Mouse (Mus musculus): Measurements from ENCODE around the gene Gm8439. TPM values are rescaled to one million over a fixed set of nuclear protein-coding genes. Genes with fewer than 3 reads are reported as not detected.
"Not testable (repeated sequence)": the region's sequence is repeated elsewhere in the genome, so short reads cannot be mapped to it uniquely, and the experiment has no call there.

Gm8439 gene
- polyA plus RNA-seq, 1 experiment: not detected

- H3K4me1 ChIP-seq (ENCODE audit: control insufficient read depth, insufficient read depth, insufficient read length, low read length): no peaks in the 10 kb centered on the region
- H3K4me3 ChIP-seq (ENCODE audit: insufficient read depth, low read depth, low read length): no peak overlapping the region
- no peak overlapping the region for H3K27ac ChIP-seq (replicated peaks; ENCODE audit: low read depth, low read length)
Measured at GRCm38 (mm10) chr4:120590973-120591372, 2.4 kb downstream of the Gm8439 start.

GRCm38 (mm10) chr4:120596210-120596609 is 7.7 kb downstream of the Gm8439 start:
- not testable (repeated sequence) for H3K4me1 ChIP-seq (ENCODE audit: control insufficient read depth, insufficient read depth, insufficient read length, low read length); H3K4me3 ChIP-seq (ENCODE audit: insufficient read depth, low read depth, low read length); H3K27ac ChIP-seq (replicated peaks; ENCODE audit: low read depth, low read length)

GRCm38 (mm10) chr4:120598922-120599321 is 10.4 kb downstream of the Gm8439 start:
- Histone ChIP-seq H3K27ac (replicated peaks; ENCODE audit: low read depth, low read length) (no peak overlapping the region), H3K4me1 (ENCODE audit: control insufficient read depth, insufficient read depth, insufficient read length, low read length) (no peaks in the 10 kb centered on the region), H3K4me3 (ENCODE audit: insufficient read depth, low read depth, low read length) (no peak overlapping the region)

GRCm38 (mm10) chr4:120601774-120602173 is 13.2 kb downstream of the Gm8439 start:
- H3K27ac ChIP-seq (replicated peaks; ENCODE audit: low read depth, low read length): no peak overlapping the region
- H3K4me1 ChIP-seq (ENCODE audit: control insufficient read depth, insufficient read depth, insufficient read length, low read length): no peaks in the 10 kb centered on the region
- H3K4me3 ChIP-seq (ENCODE audit: insufficient read depth, low read depth, low read length): no peak overlapping the region

- Histone ChIP-seq H3K4me1 (ENCODE audit: control insufficient read depth, insufficient read depth, insufficient read length, low read length) (no peaks in the 10 kb centered on the region), H3K27ac (replicated peaks; ENCODE audit: low read depth, low read length) (no peak overlapping the region), H3K4me3 (ENCODE audit: insufficient read depth, low read depth, low read length) (no peak overlapping the region)
Measured at GRCm38 (mm10) chr4:120602669-120603068, 14.1 kb downstream of the Gm8439 start.

GRCm38 (mm10) chr4:120606941-120607340 is 18.4 kb downstream of the Gm8439 start:
- Histone ChIP-seq H3K4me3 (ENCODE audit: insufficient read depth, low read depth, low read length) (no peak overlapping the region), H3K27ac (replicated peaks; ENCODE audit: low read depth, low read length) (no peak overlapping the region), H3K4me1 (ENCODE audit: control insufficient read depth, insufficient read depth, insufficient read length, low read length) (no peaks in the 10 kb centered on the region)

GRCm38 (mm10) chr4:120611005-120611404 is 22.5 kb downstream of the Gm8439 start:
- Histone ChIP-seq H3K4me3 (ENCODE audit: insufficient read depth, low read depth, low read length) (no peak overlapping the region), H3K27ac (replicated peaks; ENCODE audit: low read depth, low read length) (no peak overlapping the region), H3K4me1 (ENCODE audit: control insufficient read depth, insufficient read depth, insufficient read length, low read length) (peaks cover 10% of the 10 kb centered on the region)

GRCm38 (mm10) chr4:120612304-120613080 is 23.9 kb downstream of the Gm8439 start:
- peak overlapping the region; percentile 34; the same call in 1 of the 2 replicates for H3K27ac ChIP-seq (replicated peaks; ENCODE audit: low read depth, low read length)
- peaks cover 10% of the 10 kb centered on the region for H3K4me1 ChIP-seq (ENCODE audit: control insufficient read depth, insufficient read depth, insufficient read length, low read length)
- no peak overlapping the region for H3K4me3 ChIP-seq (ENCODE audit: insufficient read depth, low read depth, low read length)

- H3K4me3 ChIP-seq (ENCODE audit: insufficient read depth, low read depth, low read length): peak overlapping the region; percentile 4; the same call in 1 of the 2 replicates
- peaks cover 10% of the 10 kb centered on the region for H3K4me1 ChIP-seq (ENCODE audit: control insufficient read depth, insufficient read depth, insufficient read length, low read length)
- peak overlapping the region; percentile 89 for H3K27ac ChIP-seq (replicated peaks; ENCODE audit: low read depth, low read length)
Measured at GRCm38 (mm10) chr4:120613691-120614329, 25.3 kb downstream of the Gm8439 start.

GRCm38 (mm10) chr4:120614644-120615043 is 26.1 kb downstream of the Gm8439 start:
- Histone ChIP-seq H3K27ac (replicated peaks; ENCODE audit: low read depth, low read length) (peak overlapping the region; percentile 61), H3K4me1 (ENCODE audit: control insufficient read depth, insufficient read depth, insufficient read length, low read length) (peaks cover 10% of the 10 kb centered on the region), H3K4me3 (ENCODE audit: insufficient read depth, low read depth, low read length) (no peak overlapping the region)

GRCm38 (mm10) chr4:120615528-120616081 is 27.1 kb downstream of the Gm8439 start:
- no peak overlapping the region for H3K4me3 ChIP-seq (ENCODE audit: insufficient read depth, low read depth, low read length)
- H3K27ac ChIP-seq (replicated peaks; ENCODE audit: low read depth, low read length): no peak overlapping the region
- peaks cover 10% of the 10 kb centered on the region for H3K4me1 ChIP-seq (ENCODE audit: control insufficient read depth, insufficient read depth, insufficient read length, low read length)

GRCm38 (mm10) chr4:120616199-120617025 is 27.9 kb downstream of the Gm8439 start:
- peaks cover 10% of the 10 kb centered on the region for H3K4me1 ChIP-seq (ENCODE audit: control insufficient read depth, insufficient read depth, insufficient read length, low read length)
- no peak overlapping the region for H3K27ac ChIP-seq (replicated peaks; ENCODE audit: low read depth, low read length)
- H3K4me3 ChIP-seq (ENCODE audit: insufficient read depth, low read depth, low read length): no peak overlapping the region

- Histone ChIP-seq H3K4me1 (ENCODE audit: control insufficient read depth, insufficient read depth, insufficient read length, low read length) (no peaks in the 10 kb centered on the region), H3K4me3 (ENCODE audit: insufficient read depth, low read depth, low read length) (no peak overlapping the region), H3K27ac (replicated peaks; ENCODE audit: low read depth, low read length) (no peak overlapping the region)
Measured at GRCm38 (mm10) chr4:120627728-120628127, 39.2 kb downstream of the Gm8439 start.

- no peak overlapping the region for H3K27ac ChIP-seq (replicated peaks; ENCODE audit: low read depth, low read length)
- H3K4me3 ChIP-seq (ENCODE audit: insufficient read depth, low read depth, low read length): no peak overlapping the region
- no peaks in the 10 kb centered on the region for H3K4me1 ChIP-seq (ENCODE audit: control insufficient read depth, insufficient read depth, insufficient read length, low read length)
Measured at GRCm38 (mm10) chr4:120630218-120630931, 41.8 kb downstream of the Gm8439 start.

Data from brown adipose tissue, adult 24 weeks (tissue).